Mouse (Mus musculus): ENCODE results near the gene Crygd.

GRCm38 (mm10) chr1:65032641-65033040 is 30.6 kb downstream of the Crygd start, which contains the start of gene Akr1cl:
- TF ChIP-seq GATA1 (IDR thresholded peaks at IDR 0.05; ENCODE audit: borderline replicate concordance, low read length), result no peak
- TF ChIP-seq FLI1 (IDR thresholded peaks at IDR 0.05; ENCODE audit: low read length), result no peak

Measured in megakaryocyte, embryonic 14.5 days (primary cell).